Mouse (Mus musculus): Measurements from ENCODE around the gene Smyd3. TPM values are rescaled to one million over a fixed set of nuclear protein-coding genes. Genes with fewer than 3 reads are reported as not detected.

Gene Smyd3
- polyA plus RNA-seq, 1 experiment from 2014 or later = 18.0 TPM

- H3K27me3 ChIP-seq (ENCODE audit: insufficient read depth, poor library complexity, severe bottlenecking) = no peaks in the 10 kb centered on the region
- H3K36me3 ChIP-seq = no peaks in the 10 kb centered on the region
- H3K9me3 ChIP-seq = no peaks in the 10 kb centered on the region
- H3K27ac ChIP-seq = no peak overlapping the region
- H3K4me3 ChIP-seq = no peak overlapping the region
- no peaks in the 10 kb centered on the region for H3K4me1 ChIP-seq (replicated peaks)
- DNase-seq (ENCODE audit: low spot score) = no peak
- WGBS = 91% methylated on average over 4 of the region's 4 CpGs
Observed at GRCm38 (mm10) chr1:179378102-179378501, 139.7 kb downstream of the Smyd3 start.

GRCm38 (mm10) chr1:179374987-179375386 lies 142.9 kb downstream of the Smyd3 start:
- Histone ChIP-seq H3K9me3 (no peaks in the 10 kb centered on the region), H3K27me3 (ENCODE audit: insufficient read depth, poor library complexity, severe bottlenecking) (no peaks in the 10 kb centered on the region), H3K27ac (no peak overlapping the region), H3K4me3 (no peak overlapping the region), H3K36me3 (no peaks in the 10 kb centered on the region), H3K4me1 (replicated peaks) (no peaks in the 10 kb centered on the region)
- WGBS = 94% methylated on average over 4 of the region's 4 CpGs
- no peak for DNase-seq (ENCODE audit: low spot score)

GRCm38 (mm10) chr1:179373911-179374310 lies 143.9 kb downstream of the Smyd3 start:
- Histone ChIP-seq H3K27ac (no peak overlapping the region), H3K9me3 (0 out of 2 replicates have a peak, but pooled peaks cover 6% of the 10 kb centered on the region), H3K4me1 (replicated peaks) (no peaks in the 10 kb centered on the region), H3K27me3 (ENCODE audit: insufficient read depth, poor library complexity, severe bottlenecking) (no peaks in the 10 kb centered on the region), H3K4me3 (no peak overlapping the region), H3K36me3 (no peaks in the 10 kb centered on the region)
- DNase-seq (ENCODE audit: low spot score) = no peak
- 94% methylated on average over 11 of the region's 11 CpGs for WGBS

- Histone ChIP-seq H3K36me3 (no peaks in the 10 kb centered on the region), H3K27ac (no peak overlapping the region), H3K9me3 (0 out of 2 replicates have a peak, but pooled peaks cover 6% of the 10 kb centered on the region), H3K4me1 (replicated peaks) (no peaks in the 10 kb centered on the region), H3K27me3 (ENCODE audit: insufficient read depth, poor library complexity, severe bottlenecking) (no peaks in the 10 kb centered on the region), H3K4me3 (no peak overlapping the region)
- 91% methylated on average over 3 of the region's 3 CpGs for WGBS
- DNase-seq (ENCODE audit: low spot score) = no peak
Observed at GRCm38 (mm10) chr1:179371191-179371590, 146.7 kb downstream of the Smyd3 start.

GRCm38 (mm10) chr1:179368426-179369010 lies 149.3 kb downstream of the Smyd3 start:
- no peak overlapping the region for H3K4me3 ChIP-seq
- WGBS = 62% methylated on average over 3 of the region's 3 CpGs
- H3K27me3 ChIP-seq (ENCODE audit: insufficient read depth, poor library complexity, severe bottlenecking) = no peaks in the 10 kb centered on the region
- DNase-seq (ENCODE audit: low spot score) = no peak
- H3K36me3 ChIP-seq = no peaks in the 10 kb centered on the region
- no peak overlapping the region for H3K27ac ChIP-seq
- H3K9me3 ChIP-seq = 0 out of 2 replicates have a peak, but pooled peaks cover 6% of the 10 kb centered on the region
- no peaks in the 10 kb centered on the region for H3K4me1 ChIP-seq (replicated peaks)

GRCm38 (mm10) chr1:179361481-179362466 lies 156.1 kb downstream of the Smyd3 start:
- 77% methylated on average over 8 of the region's 8 CpGs for WGBS
- Histone ChIP-seq H3K36me3 (no peaks in the 10 kb centered on the region), H3K9me3 (no peaks in the 10 kb centered on the region), H3K27ac (no peak overlapping the region), H3K4me1 (replicated peaks) (no peaks in the 10 kb centered on the region), H3K4me3 (no peak overlapping the region), H3K27me3 (ENCODE audit: insufficient read depth, poor library complexity, severe bottlenecking) (no peaks in the 10 kb centered on the region)
- DNase-seq (ENCODE audit: low spot score) = no peak

- WGBS = 91% methylated on average over 2 of the region's 2 CpGs
- H3K36me3 ChIP-seq = no peaks in the 10 kb centered on the region
- no peak for DNase-seq (ENCODE audit: low spot score)
- H3K4me3 ChIP-seq = no peak overlapping the region
- no peaks in the 10 kb centered on the region for H3K9me3 ChIP-seq
- H3K4me1 ChIP-seq (replicated peaks) = no peaks in the 10 kb centered on the region
- H3K27ac ChIP-seq = no peak overlapping the region
- H3K27me3 ChIP-seq (ENCODE audit: insufficient read depth, poor library complexity, severe bottlenecking) = no peaks in the 10 kb centered on the region
Observed at GRCm38 (mm10) chr1:179357111-179357510, 160.7 kb downstream of the Smyd3 start.

- no peak for DNase-seq (ENCODE audit: low spot score)
- Histone ChIP-seq H3K4me3 (no peak overlapping the region), H3K27me3 (ENCODE audit: insufficient read depth, poor library complexity, severe bottlenecking) (no peaks in the 10 kb centered on the region), H3K27ac (no peak overlapping the region), H3K4me1 (replicated peaks) (no peaks in the 10 kb centered on the region), H3K9me3 (no peaks in the 10 kb centered on the region), H3K36me3 (no peaks in the 10 kb centered on the region)
- WGBS = 90% methylated on average over 6 of the region's 6 CpGs
Observed at GRCm38 (mm10) chr1:179354250-179354649, 163.6 kb downstream of the Smyd3 start.

- no peak for DNase-seq (ENCODE audit: low spot score)
- Histone ChIP-seq H3K36me3 (no peaks in the 10 kb centered on the region), H3K9me3 (no peaks in the 10 kb centered on the region), H3K27me3 (ENCODE audit: insufficient read depth, poor library complexity, severe bottlenecking) (no peaks in the 10 kb centered on the region), H3K27ac (no peak overlapping the region), H3K4me1 (replicated peaks) (peaks cover 11% of the 10 kb centered on the region; the same call in 1 of the 2 replicates), H3K4me3 (no peak overlapping the region)
- WGBS = 55% methylated on average over 2 of the region's 2 CpGs
Observed at GRCm38 (mm10) chr1:179345318-179345925, 172.4 kb downstream of the Smyd3 start.

- DNase-seq (ENCODE audit: low spot score) = no peak
- 94% methylated on average over 17 of the region's 17 CpGs for WGBS
- Histone ChIP-seq H3K4me3 (no peak overlapping the region), H3K9me3 (no peaks in the 10 kb centered on the region), H3K36me3 (no peaks in the 10 kb centered on the region), H3K27me3 (ENCODE audit: insufficient read depth, poor library complexity, severe bottlenecking) (no peaks in the 10 kb centered on the region), H3K27ac (no peak overlapping the region), H3K4me1 (replicated peaks) (peaks cover 11% of the 10 kb centered on the region; the same call in 1 of the 2 replicates)
Observed at GRCm38 (mm10) chr1:179343426-179343825, 174.4 kb downstream of the Smyd3 start.

GRCm38 (mm10) chr1:179341589-179341988 lies 176.3 kb downstream of the Smyd3 start:
- H3K4me3 ChIP-seq = no peak overlapping the region
- H3K9me3 ChIP-seq = no peaks in the 10 kb centered on the region
- no peaks in the 10 kb centered on the region for H3K27me3 ChIP-seq (ENCODE audit: insufficient read depth, poor library complexity, severe bottlenecking)
- 57% methylated on average over 1 of the region's 1 CpGs for WGBS
- no peak overlapping the region for H3K27ac ChIP-seq
- no peaks in the 10 kb centered on the region for H3K36me3 ChIP-seq
- DNase-seq (ENCODE audit: low spot score) = no peak
- peaks cover 11% of the 10 kb centered on the region; the same call in 1 of the 2 replicates for H3K4me1 ChIP-seq (replicated peaks)

- 90% methylated on average over 3 of the region's 3 CpGs for WGBS
Observed at GRCm38 (mm10) chr1:179339066-179339465, 178.8 kb downstream of the Smyd3 start.

GRCm38 (mm10) chr1:179337529-179337928 lies 180.3 kb downstream of the Smyd3 start:
- no peak overlapping the region for H3K4me3 ChIP-seq
- no peaks in the 10 kb centered on the region for H3K27me3 ChIP-seq (ENCODE audit: insufficient read depth, poor library complexity, severe bottlenecking)
- DNase-seq (ENCODE audit: low spot score) = no peak
- 90% methylated on average over 5 of the region's 5 CpGs for WGBS
- H3K9me3 ChIP-seq = no peaks in the 10 kb centered on the region
- H3K27ac ChIP-seq = no peak overlapping the region
- H3K36me3 ChIP-seq = no peaks in the 10 kb centered on the region
- H3K4me1 ChIP-seq (replicated peaks) = no peaks in the 10 kb centered on the region; the same call in 1 of the 2 replicates

More at GRCm38 (mm10) chr1:179339066-179339465, 178.8 kb downstream of the Smyd3 start:
- H3K4me3 ChIP-seq = no peak overlapping the region
- no peak overlapping the region for H3K27ac ChIP-seq
- no peaks in the 10 kb centered on the region; the same call in 1 of the 2 replicates for H3K4me1 ChIP-seq (replicated peaks)
- no peaks in the 10 kb centered on the region for H3K27me3 ChIP-seq (ENCODE audit: insufficient read depth, poor library complexity, severe bottlenecking)
- DNase-seq (ENCODE audit: low spot score) = no peak
- H3K36me3 ChIP-seq = no peaks in the 10 kb centered on the region
- H3K9me3 ChIP-seq = no peaks in the 10 kb centered on the region
